Mouse (Mus musculus) neural tube, embryonic 12.5 days (tissue): ENCODE measurements around the gene Plk2. TPM values are rescaled to one million over a fixed set of nuclear protein-coding genes. Genes with fewer than 3 reads are reported as not detected.
"Not testable (repeated sequence)": the region's sequence is repeated elsewhere in the genome, so short reads cannot be mapped to it uniquely, and the experiment has no call there.

Experiments
- ATAC-seq: fragments of 200-750 bp; cut with Nextera tagmentation; 2 replicates; pipeline ENCODE4 v1.8.0; 2017; ENCODE audit warnings: low read depth, mild to moderate bottlenecking, moderate TSS enrichment, moderate library complexity; ENCODE audit not compliant: low FRiP score
- H3K27ac ChIP-seq: fragments of 300-500 bp; sonication (generic); 2 replicates; pipeline ENCODE4 v1.5.1; 2016
- H3K27me3 ChIP-seq: fragments of 300-500 bp; sonication (generic); replicated peaks from 2 replicates; pipeline ENCODE4 v1.6.1; 2016; ENCODE audit warnings: mild to moderate bottlenecking
- H3K36me3 ChIP-seq: fragments of 300-500 bp; sonication (generic); 2 replicates; pipeline ENCODE4 v1.6.1; 2016; ENCODE audit warnings: mild to moderate bottlenecking
- H3K4me1 ChIP-seq: fragments of 300-500 bp; sonication (generic); 2 replicates; pipeline ENCODE4 v1.6.1; 2016
- H3K4me2 ChIP-seq: fragments of 300-500 bp; sonication (generic); replicated peaks from 2 replicates; pipeline ENCODE4 v1.6.1; 2016; ENCODE audit warnings: mild to moderate bottlenecking
- H3K4me3 ChIP-seq: fragments of 300-500 bp; sonication (generic); 2 replicates; pipeline ENCODE4 v1.5.1; 2016
- H3K9ac ChIP-seq: fragments of 300-500 bp; sonication (generic); 2 replicates; pipeline ENCODE4 v1.6.1; 2016; ENCODE audit warnings: mild to moderate bottlenecking
- H3K9me3 ChIP-seq: fragments of 300-500 bp; sonication (generic); 2 replicates; pipeline ENCODE4 v1.6.1; 2016; ENCODE audit warnings: mild to moderate bottlenecking
- WGBS: fragments of 180-500 bp; shearing (Covaris S2); methylation state at CpG from one replicate; pipeline ENCODE4 v1.1.7; 2016; 5-methylcytosine and 5-hydroxymethylcytosine counted together
- polyA plus RNA-seq: library from polyadenylated mRNA; unstranded; fragments of >200 nt; fragmentation: Nextera tagmentation; extraction: Ambion mirVana; gene quantifications from 2 replicates; pipeline ENCODE4 v1.2.1, GENCODE M21; 2016

The Plk2 gene
- polyA plus RNA-seq = 93.3 TPM in 2 replicates

GRCm38 (mm10) chr13:110394291-110395178, at the start of gene Plk2:
Plk2 (plus strand) TSS chr13:110395046.
- Histone ChIP-seq H3K4me3 (peak within 1 kb of the TSS; percentile 69), H3K4me2 (peak within 1 kb of the TSS; percentile 97), H3K4me1 (peaks cover 3% of the 10 kb centered on the region; the same call in 1 of the 2 replicates), H3K9ac (peak within 1 kb of the TSS; percentile 89), H3K27me3 (no peaks in the 10 kb centered on the region), H3K9me3 (peaks cover 6% of the 10 kb centered on the region; the same call in 1 of the 2 replicates), H3K27ac (peak within 1 kb of the TSS; percentile 57; the same call in 1 of the 2 replicates), H3K36me3 (peaks cover 20% of the 10 kb centered on the region)
- peak; percentile 95 for ATAC-seq
- WGBS = under 1% methylated on average over 71 of the region's 71 CpGs

- 0 out of 2 replicates have a peak, but pooled peaks have one; percentile 50 for ATAC-seq
Measured at GRCm38 (mm10) chr13:110346707-110347106, 48.1 kb upstream of the Plk2 start.

GRCm38 (mm10) chr13:110351051-110351450, 43.8 kb upstream of the Plk2 start:
- Histone ChIP-seq H3K27me3 (no peaks in the 10 kb centered on the region), H3K4me1 (0 out of 2 replicates have a peak, but pooled peaks cover 4% of the 10 kb centered on the region), H3K27ac (no peak overlapping the region), H3K9ac (no peak overlapping the region), H3K36me3 (no peaks in the 10 kb centered on the region), H3K4me3 (no peak overlapping the region), H3K9me3 (no peaks in the 10 kb centered on the region), H3K4me2 (no peak overlapping the region)
- no peak for ATAC-seq
- WGBS = 91% methylated on average over 6 of the region's 6 CpGs

More at GRCm38 (mm10) chr13:110346707-110347106, 48.1 kb upstream of the Plk2 start:
- no peaks in the 10 kb centered on the region for H3K9me3 ChIP-seq
- 27% methylated on average over 7 of the region's 7 CpGs for WGBS
- no peak overlapping the region for H3K4me2 ChIP-seq
- no peak overlapping the region for H3K9ac ChIP-seq
- H3K36me3 ChIP-seq = no peaks in the 10 kb centered on the region
- H3K4me3 ChIP-seq = no peak overlapping the region
- H3K4me1 ChIP-seq = 0 out of 2 replicates have a peak, but pooled peaks cover 4% of the 10 kb centered on the region
- no peak overlapping the region for H3K27ac ChIP-seq
- H3K27me3 ChIP-seq = no peaks in the 10 kb centered on the region

GRCm38 (mm10) chr13:110356941-110357340, 37.9 kb upstream of the Plk2 start, which contains the start of gene Gapt:
Gapt (minus strand) TSS chr13:110357199.
- Histone ChIP-seq H3K27ac (no peak within 1 kb of the TSS), H3K9me3 (no peaks in the 10 kb centered on the region), H3K36me3 (no peaks in the 10 kb centered on the region), H3K9ac (no peak within 1 kb of the TSS), H3K4me1 (no peaks in the 10 kb centered on the region), H3K4me2 (no peak within 1 kb of the TSS), H3K4me3 (no peak within 1 kb of the TSS), H3K27me3 (no peaks in the 10 kb centered on the region)
- 95% methylated on average over 2 of the region's 2 CpGs for WGBS
- ATAC-seq = no peak

GRCm38 (mm10) chr13:110363722-110364121, 31.1 kb upstream of the Plk2 start:
- WGBS = 83% methylated on average over 6 of the region's 6 CpGs
- H3K36me3 ChIP-seq = no peaks in the 10 kb centered on the region
- no peak overlapping the region for H3K27ac ChIP-seq
- no peak overlapping the region for H3K4me3 ChIP-seq
- no peaks in the 10 kb centered on the region for H3K27me3 ChIP-seq
- no peaks in the 10 kb centered on the region for H3K9me3 ChIP-seq
- no peak for ATAC-seq
- H3K4me2 ChIP-seq = no peak overlapping the region
- no peak overlapping the region for H3K9ac ChIP-seq
- H3K4me1 ChIP-seq = no peaks in the 10 kb centered on the region

- Histone ChIP-seq H3K9me3 (no peaks in the 10 kb centered on the region), H3K4me2 (no peak overlapping the region), H3K4me3 (no peak overlapping the region), H3K27ac (no peak overlapping the region), H3K4me1 (no peaks in the 10 kb centered on the region), H3K9ac (no peak overlapping the region), H3K27me3 (no peaks in the 10 kb centered on the region), H3K36me3 (no peaks in the 10 kb centered on the region)
- 94% methylated on average over 3 of the region's 3 CpGs for WGBS
- no peak for ATAC-seq
Measured at GRCm38 (mm10) chr13:110366477-110366876, 28.4 kb upstream of the Plk2 start.

- Histone ChIP-seq H3K4me2 (no peak overlapping the region), H3K9ac (no peak overlapping the region), H3K4me1 (no peaks in the 10 kb centered on the region), H3K9me3 (no peaks in the 10 kb centered on the region), H3K27me3 (no peaks in the 10 kb centered on the region), H3K36me3 (no peaks in the 10 kb centered on the region), H3K4me3 (no peak overlapping the region), H3K27ac (no peak overlapping the region)
- WGBS = 92% methylated on average over 3 of the region's 3 CpGs
- ATAC-seq = peak; percentile 38; the same call in 1 of the 2 replicates
Measured at GRCm38 (mm10) chr13:110367961-110368555, 26.8 kb upstream of the Plk2 start.

GRCm38 (mm10) chr13:110368556-110369040, 26.2 kb upstream of the Plk2 start:
- 58% methylated on average over 6 of the region's 6 CpGs for WGBS
- not testable (repeated sequence) for H3K4me2 ChIP-seq

GRCm38 (mm10) chr13:110369673-110370072, 25.2 kb upstream of the Plk2 start:
- H3K4me1 ChIP-seq = no peaks in the 10 kb centered on the region
- WGBS = 93% methylated on average over 1 of the region's 1 CpGs
- ATAC-seq = no peak
- H3K9ac ChIP-seq = no peak overlapping the region
- H3K36me3 ChIP-seq = no peaks in the 10 kb centered on the region
- H3K4me3 ChIP-seq = no peak overlapping the region
- H3K9me3 ChIP-seq = no peaks in the 10 kb centered on the region
- no peaks in the 10 kb centered on the region for H3K27me3 ChIP-seq
- no peak overlapping the region for H3K27ac ChIP-seq
- no peak overlapping the region for H3K4me2 ChIP-seq

More at GRCm38 (mm10) chr13:110368556-110369040, 26.2 kb upstream of the Plk2 start:
- H3K27me3 ChIP-seq, H3K4me3 ChIP-seq, H3K9ac ChIP-seq, H3K9me3 ChIP-seq, H3K27ac ChIP-seq, H3K4me1 ChIP-seq, H3K36me3 ChIP-seq: not testable (repeated sequence)
- ATAC-seq = peak; percentile 69; the same call in 1 of the 2 replicates

GRCm38 (mm10) chr13:110382447-110382901, 12.4 kb upstream of the Plk2 start:
- Histone ChIP-seq H3K9me3 (no peaks in the 10 kb centered on the region), H3K4me2 (no peak overlapping the region), H3K4me1 (no peaks in the 10 kb centered on the region), H3K27me3 (no peaks in the 10 kb centered on the region), H3K36me3 (no peaks in the 10 kb centered on the region), H3K4me3 (no peak overlapping the region), H3K9ac (no peak overlapping the region), H3K27ac (no peak overlapping the region)
- 0 out of 2 replicates have a peak, but pooled peaks have one; percentile 25 for ATAC-seq
- WGBS = 19% methylated on average over 5 of the region's 5 CpGs

- no peak for ATAC-seq
- Histone ChIP-seq H3K36me3 (no peaks in the 10 kb centered on the region), H3K9ac (no peak overlapping the region), H3K4me3 (no peak overlapping the region), H3K4me1 (no peaks in the 10 kb centered on the region), H3K27ac (no peak overlapping the region), H3K27me3 (no peaks in the 10 kb centered on the region), H3K9me3 (peaks cover under 1% of the 10 kb centered on the region; the same call in 1 of the 2 replicates), H3K4me2 (no peak overlapping the region)
- 77% methylated on average over 6 of the region's 6 CpGs for WGBS
Measured at GRCm38 (mm10) chr13:110384514-110384913, 10.3 kb upstream of the Plk2 start.

- Histone ChIP-seq H3K9ac (no peak overlapping the region), H3K4me2 (no peak overlapping the region), H3K27me3 (no peaks in the 10 kb centered on the region), H3K4me3 (no peak overlapping the region), H3K9me3 (peaks cover 7% of the 10 kb centered on the region; the same call in 1 of the 2 replicates), H3K27ac (no peak overlapping the region), H3K36me3 (no peaks in the 10 kb centered on the region), H3K4me1 (peaks cover 3% of the 10 kb centered on the region; the same call in 1 of the 2 replicates)
- 27% methylated on average over 8 of the region's 8 CpGs for WGBS
- ATAC-seq = no peak
Measured at GRCm38 (mm10) chr13:110392210-110392609, 2.6 kb upstream of the Plk2 start.
